Mouse (Mus musculus) ES-CJ7 (cell line): ENCODE measurements around the gene Arl13b.
A peak's percentile ranks its signal among the peaks of the same experiment; 100 is the strongest.

ENCODE experiments used
- DNase-seq: peaks from one replicate; pipeline ENCODE4 v3.0.0; 2011; ENCODE audit warnings: low read depth, low spot score

The Arl13b gene

DNA sequence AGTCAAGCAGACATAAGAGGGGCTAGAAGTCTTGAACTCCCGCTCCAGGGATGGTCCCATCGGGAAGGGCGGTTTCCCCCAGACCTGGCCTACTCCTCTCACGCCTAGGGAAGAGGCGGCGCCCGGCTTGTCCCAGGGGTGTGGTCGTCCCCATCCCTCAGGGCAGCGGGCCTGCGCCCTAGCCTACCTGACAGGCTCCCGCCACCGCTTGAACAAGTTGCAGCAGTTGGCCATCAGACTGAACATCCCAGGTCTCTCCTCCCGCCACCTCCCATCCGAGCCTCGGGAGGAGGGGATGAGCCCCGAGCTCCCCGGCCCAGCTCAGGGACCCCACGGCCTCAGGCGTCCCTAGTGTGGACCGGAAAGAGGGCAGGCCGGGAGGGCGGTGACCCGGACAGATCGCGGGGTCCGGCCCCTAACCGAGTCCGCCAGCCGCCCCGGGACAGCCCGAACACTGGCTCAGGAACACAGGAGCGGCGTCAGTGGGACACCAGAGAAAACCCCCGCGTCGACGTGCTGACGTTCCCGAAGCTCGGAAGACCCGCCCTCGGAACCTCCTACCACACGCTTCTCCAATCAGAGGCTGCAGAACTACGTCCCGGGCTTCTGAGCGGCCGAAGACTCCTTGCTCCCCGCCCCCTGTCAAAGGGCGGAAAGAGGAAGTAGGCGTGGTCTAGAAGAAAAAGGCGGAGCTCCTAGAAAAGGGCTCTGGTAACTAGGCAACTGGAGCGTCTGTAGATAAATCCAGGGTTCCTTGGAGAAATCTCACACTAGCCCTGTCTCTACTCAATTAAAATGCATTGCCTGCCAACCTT is at the start of gene Arl13b:
Gene Arl13b (minus strand): TSS at position 543 of the 815 bp plus-strand sequence.
- DNase-seq, result peak; percentile 97

DNA sequence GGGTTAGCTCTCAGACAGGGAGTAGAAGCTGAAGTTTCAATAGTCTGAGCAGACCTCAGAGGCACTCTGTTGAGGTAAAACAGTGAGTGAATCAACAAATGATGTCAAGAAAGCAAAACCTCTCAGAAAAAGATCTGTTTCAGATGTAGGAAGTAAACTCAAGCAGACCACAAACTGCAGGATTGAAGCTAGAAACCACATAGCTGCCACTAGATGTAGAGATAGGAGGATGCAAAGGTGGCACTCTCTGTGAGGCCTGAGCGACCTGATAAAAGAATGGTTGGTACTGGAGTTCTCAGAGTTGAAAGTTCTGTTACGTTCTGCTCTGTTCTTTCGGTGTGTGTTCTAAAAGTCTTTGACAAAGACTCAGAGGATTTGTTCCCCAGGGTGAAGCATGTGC is 49.0 kb upstream of the Arl13b start:
- no peak for DNase-seq

GRCm38 (mm10) chr16:62874065-62874464 is 27.2 kb upstream of the Arl13b start:
- DNase-seq, result no peak

GRCm38 (mm10) chr16:62873180-62873579 is 26.3 kb upstream of the Arl13b start:
- no peak for DNase-seq

DNA sequence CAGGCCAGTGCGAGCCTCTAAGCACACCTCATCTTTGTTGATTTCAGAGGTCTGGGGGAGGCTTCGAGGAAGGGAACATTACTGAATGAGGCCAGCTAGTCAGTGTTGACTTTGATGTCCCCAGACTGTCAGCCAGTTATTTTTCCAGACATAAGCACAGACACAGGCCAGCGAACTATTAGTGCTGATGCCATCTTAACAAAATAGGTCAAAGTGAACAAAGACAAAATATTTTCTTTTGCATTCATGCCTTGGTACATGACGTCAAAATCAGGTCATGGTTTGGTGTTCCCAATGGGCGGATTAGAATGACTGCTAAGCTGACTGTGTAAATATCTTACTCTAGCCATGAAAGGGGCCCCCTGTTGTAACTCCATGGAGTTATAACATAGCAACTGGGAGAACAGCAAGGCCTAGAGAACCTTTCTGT is 25.9 kb upstream of the Arl13b start:
- DNase-seq, result no peak

GRCm38 (mm10) chr16:62861455-62861854 is 14.6 kb upstream of the Arl13b start:
- DNase-seq, result no peak

DNA sequence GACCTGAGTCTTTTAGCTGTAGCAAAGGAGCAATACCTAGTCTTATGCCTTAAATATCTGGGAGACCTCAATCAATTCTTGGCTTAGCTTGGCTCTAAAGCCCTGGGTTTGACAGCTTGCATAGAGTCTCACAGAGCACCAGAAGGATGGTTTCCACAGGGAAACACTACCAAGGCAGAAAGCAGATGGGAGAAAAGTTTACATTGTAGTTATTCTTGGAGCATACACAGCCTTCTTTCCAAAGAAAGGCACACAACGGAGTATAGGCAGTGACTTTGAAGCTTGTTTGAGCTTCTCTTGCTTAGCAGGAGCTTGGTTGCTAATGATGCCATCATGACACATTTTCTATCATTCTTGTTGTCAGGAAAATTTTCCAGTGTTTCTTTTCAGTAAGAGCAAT is 13.3 kb upstream of the Arl13b start:
- DNase-seq, result no peak

- peak; percentile 13 for DNase-seq
Observed at GRCm38 (mm10) chr16:62858018-62858417, 11.2 kb upstream of the Arl13b start.

DNA sequence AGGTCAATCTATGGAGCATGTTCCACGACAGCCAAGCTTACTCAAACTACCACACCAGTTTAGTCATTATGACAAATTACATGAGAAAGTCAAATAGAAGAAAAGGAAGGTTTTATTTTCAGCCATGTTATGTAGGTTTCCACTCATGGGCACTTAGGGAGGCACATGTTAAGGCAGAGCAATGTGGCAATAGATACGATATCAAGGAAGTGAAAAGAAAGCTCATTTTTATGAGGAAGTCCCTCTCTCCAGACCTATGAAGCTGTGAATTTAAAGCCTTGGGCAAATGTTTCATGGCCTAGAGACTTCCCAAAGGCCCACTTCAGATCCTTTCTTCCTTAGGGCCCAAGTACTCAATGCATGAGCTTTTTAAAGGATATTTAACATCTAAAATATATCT is 10.7 kb upstream of the Arl13b start:
- no peak for DNase-seq

DNA sequence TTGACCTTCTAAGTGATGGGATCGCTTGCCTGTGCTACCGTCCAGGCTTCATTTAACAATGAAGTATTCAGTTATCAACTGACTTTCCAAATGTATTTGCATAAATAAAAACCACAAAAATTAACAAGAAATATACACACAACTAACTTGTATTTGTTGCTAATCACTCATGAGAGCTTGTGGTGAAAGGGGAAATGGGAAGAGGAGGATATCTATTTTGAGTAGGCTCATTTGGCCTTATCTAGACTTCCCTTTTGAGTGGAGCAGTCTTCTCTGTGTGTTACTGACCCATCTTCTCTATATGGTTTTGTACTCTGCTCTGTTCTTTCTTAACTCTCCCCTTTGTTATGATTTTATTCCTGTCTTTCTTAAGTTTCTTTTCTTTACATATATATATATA is 9.4 kb upstream of the Arl13b start:
- no peak for DNase-seq

- no peak for DNase-seq
Observed at GRCm38 (mm10) chr16:62855385-62855784, 8.5 kb upstream of the Arl13b start.

DNA sequence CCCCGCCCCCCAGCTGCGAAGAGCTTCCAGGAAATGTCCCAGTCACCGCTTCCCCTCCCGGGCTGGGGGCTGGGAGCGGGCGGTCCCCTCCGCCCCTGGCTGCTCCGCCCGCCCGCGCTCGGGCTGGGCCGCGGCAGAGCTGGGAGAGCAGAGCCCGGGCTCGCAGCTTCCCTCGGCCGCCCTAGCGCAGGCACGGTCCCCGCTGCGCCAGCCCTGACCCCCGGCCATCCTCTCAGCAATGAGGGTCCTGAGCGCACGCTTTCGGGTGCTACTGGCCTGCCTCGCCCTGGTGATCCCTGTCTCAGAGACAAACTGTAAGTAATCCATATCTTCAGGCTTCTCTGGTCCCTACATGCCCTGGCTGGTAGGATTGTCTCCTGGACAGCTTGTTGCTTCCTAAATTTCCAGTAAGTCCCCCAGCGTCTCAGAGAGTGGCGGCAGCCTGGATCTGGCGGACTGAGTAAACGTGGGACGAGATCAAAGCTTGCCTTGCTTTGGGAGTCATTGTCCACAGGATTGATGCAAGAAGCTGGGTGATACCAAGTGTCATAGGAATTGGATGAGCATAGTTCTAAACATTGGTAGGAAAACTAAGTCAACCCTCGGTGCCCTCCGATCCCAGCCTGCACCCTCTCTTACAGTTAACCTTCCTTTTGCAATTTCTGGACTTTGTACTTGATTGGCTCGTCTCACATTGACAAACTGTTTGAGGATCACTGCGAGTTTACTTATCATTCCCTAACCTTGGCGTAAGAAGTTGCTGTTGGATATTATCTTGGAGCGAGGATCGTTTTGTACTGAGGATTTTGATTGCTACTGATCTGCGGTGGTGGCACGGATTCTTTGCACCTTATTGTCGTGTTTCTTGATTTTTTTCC is 7.6 kb upstream of the Arl13b start, which contains the start of gene Pros1:
Gene Pros1 (plus strand): TSS at position 117 of the 878 bp plus-strand sequence.
- DNase-seq, result peak; percentile 35

GRCm38 (mm10) chr16:62853611-62854126 is 6.8 kb upstream of the Arl13b start:
- no peak for DNase-seq

DNA sequence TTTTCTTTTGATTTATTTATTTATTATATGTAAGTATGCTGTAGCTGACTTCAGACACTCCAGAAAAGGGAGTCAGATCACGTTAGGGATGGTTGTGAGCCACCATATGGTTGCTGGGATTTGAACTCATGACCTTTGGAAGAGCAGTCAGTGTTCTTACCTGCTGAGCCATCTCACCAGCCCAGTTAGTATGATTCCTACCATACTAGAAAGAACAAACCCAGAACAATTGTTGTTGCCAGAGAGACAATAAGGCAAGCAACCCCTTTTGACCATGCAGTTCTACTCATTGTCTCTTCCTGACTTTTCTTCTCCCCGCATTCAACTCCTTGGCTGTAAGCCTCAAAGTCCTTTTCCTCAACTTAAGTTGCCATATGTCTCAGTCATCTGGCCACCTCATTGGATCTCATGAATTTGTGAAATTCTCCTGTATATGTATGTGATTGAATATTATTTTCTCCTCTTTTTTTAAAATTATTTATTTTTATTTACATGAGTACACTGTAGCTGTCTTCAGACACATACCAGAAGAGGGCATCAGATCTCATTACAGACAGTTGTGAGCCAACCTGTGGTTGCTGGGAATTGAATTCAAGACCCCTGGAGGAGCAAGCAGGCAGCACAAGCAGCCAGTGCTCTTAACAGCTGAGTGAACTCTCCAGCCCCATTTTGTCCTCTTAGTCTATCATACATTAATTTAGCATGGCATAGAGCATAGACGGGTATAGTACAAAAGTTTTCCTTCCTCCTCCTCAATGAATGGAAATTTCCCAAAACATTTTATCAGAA is 5.8 kb upstream of the Arl13b start:
- DNase-seq, result peak; percentile 73

DNA sequence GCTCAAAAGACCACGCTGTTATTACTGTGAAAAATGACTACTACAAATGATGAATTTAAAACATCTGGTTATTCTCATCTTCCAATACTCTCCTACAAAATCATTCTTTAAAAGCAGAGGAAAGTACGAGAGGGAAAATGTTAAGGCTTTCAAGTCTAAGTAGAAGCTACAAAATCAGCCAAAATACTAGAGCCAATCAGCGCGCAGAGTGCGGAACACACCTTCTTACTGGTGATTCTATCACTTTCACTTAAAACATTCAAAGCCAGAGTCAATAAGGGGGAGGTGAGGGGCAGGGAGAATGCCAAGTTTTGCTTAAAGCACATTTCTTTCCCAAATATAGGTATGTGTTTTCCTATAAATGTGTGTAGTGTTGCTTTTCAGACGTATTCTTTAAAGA is 1.5 kb downstream of the Arl13b start:
- DNase-seq, result no peak

GRCm38 (mm10) chr16:62834016-62834735 is 12.7 kb downstream of the Arl13b start:
- DNase-seq, result no peak

DNA sequence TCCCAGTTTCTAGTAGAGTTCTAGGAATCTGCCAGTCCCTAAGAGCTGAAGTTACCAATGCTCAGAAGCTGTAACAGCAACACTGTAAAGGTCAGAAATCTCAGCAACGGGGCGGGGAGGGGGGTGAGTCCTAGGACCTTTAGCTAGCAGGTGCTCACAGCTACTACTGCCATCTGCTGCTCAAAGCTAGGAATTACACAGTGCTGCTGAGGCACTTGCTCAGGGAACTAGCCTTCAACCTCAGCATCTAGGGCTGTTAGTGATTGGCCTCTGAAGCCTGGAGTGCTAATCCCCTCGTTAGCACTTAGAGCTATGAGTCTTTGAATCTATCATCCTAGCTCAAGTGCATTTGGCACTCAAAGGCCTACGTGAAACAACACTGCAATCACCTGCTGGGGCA is 14.4 kb downstream of the Arl13b start:
- peak; percentile 78 for DNase-seq

GRCm38 (mm10) chr16:62832027-62832426 is 14.8 kb downstream of the Arl13b start:
- DNase-seq, result no peak

DNA sequence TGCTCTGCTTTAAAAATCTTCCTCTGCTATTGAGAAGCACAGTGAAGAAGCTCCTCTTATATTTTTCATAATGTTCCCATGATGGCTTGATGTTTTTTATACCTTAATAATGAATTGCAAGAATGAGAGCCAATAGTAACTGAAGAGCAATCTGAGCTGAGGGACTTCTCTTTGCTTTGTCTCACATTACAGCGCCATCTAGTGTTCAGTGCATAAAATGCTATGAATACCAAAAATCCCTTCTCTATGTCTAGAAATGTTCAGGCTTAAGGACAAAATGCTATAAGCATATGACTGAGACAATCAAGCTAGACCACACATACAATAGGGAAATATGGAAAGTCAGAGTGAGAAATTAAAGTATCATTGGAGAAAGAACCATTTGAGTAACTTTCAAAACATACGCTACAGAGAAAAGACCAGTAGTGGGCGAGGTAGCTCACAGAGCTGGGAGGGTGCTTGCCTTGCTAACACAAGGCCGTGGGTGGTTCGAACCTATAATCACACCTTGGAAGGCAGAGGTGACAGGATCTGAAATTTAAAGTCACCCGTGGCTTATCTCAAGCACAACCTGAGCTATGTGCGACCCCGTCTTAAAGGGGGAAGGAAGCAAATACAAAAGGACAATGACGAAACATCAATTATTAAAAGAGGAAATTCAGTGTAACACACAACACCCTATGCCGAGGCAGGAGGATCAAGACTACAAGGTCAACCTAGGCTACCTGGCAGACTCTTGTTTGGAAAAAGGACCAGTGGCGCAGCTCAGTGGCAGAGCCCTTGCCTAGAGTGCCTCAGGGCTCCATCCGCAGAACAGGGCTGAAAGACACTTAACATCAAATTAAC is 20.5 kb downstream of the Arl13b start:
- peak; percentile 54 for DNase-seq

GRCm38 (mm10) chr16:62822472-62822871 is 24.4 kb downstream of the Arl13b start:
- no peak for DNase-seq
